Mouse (Mus musculus) hindbrain, embryonic 12.5 days (tissue): ENCODE data around the gene Tgm5. TPM values are rescaled to one million over a fixed set of nuclear protein-coding genes. Genes with fewer than 3 reads are reported as not detected.
A peak's percentile ranks its signal among the peaks of the same experiment; 100 is the strongest.

Source experiments
- ATAC-seq: fragments of 200-750 bp; cut with Nextera tagmentation; 2 replicates; pipeline ENCODE4 v1.8.0; 2017; ENCODE audit warnings: moderate TSS enrichment; ENCODE audit not compliant: low FRiP score
- H3K27ac ChIP-seq: fragments of 300-500 bp; sonication (generic); 2 replicates; pipeline ENCODE4 v1.5.1; 2016; ENCODE audit warnings: mild to moderate bottlenecking
- H3K27me3 ChIP-seq: fragments of 300-500 bp; sonication (generic); 2 replicates; pipeline ENCODE4 v1.6.1; 2016; ENCODE audit warnings: mild to moderate bottlenecking
- H3K36me3 ChIP-seq: fragments of 300-500 bp; sonication (generic); 2 replicates; pipeline ENCODE4 v1.6.1; 2016; ENCODE audit warnings: mild to moderate bottlenecking
- H3K4me1 ChIP-seq: fragments of 300-500 bp; sonication (generic); 2 replicates; pipeline ENCODE4 v1.6.1; 2016
- H3K4me2 ChIP-seq: fragments of 300-500 bp; sonication (generic); replicated peaks from 2 replicates; pipeline ENCODE4 v1.6.1; 2016; ENCODE audit warnings: mild to moderate bottlenecking
- H3K4me3 ChIP-seq: fragments of 300-500 bp; sonication (generic); 2 replicates; pipeline ENCODE4 v1.5.1; 2016; ENCODE audit warnings: mild to moderate bottlenecking
- H3K9ac ChIP-seq: fragments of 300-500 bp; sonication (generic); 2 replicates; pipeline ENCODE4 v1.6.1; 2016; ENCODE audit warnings: mild to moderate bottlenecking, moderate library complexity
- H3K9me3 ChIP-seq: fragments of 300-500 bp; sonication (generic); replicated peaks from 2 replicates; pipeline ENCODE4 v1.6.1; 2016; ENCODE audit warnings: mild to moderate bottlenecking
- WGBS: fragments of 180-500 bp; shearing (Covaris S2); methylation state at CpG from one replicate; pipeline ENCODE4 v1.1.7; 2016; 5-methylcytosine and 5-hydroxymethylcytosine counted together
- polyA plus RNA-seq: library from polyadenylated mRNA; unstranded; fragments of >200 nt; fragmentation: Nextera tagmentation; extraction: Ambion mirVana; gene quantifications from 2 replicates; pipeline ENCODE4 v1.2.1, GENCODE M21; 2016

The Tgm5 gene
- polyA plus RNA-seq, 1 experiment from 2014 or later: not detected

GRCm38 (mm10) chr2:121036733-121037341 is 48.8 kb downstream of the Tgm5 start, which contains the start of gene Epb42:
TSS of gene Epb42 (minus strand) at chr2:121037072.
- 69% methylated on average over 5 of the region's 5 CpGs for WGBS
- no peak for ATAC-seq
- H3K4me1 ChIP-seq: no peaks in the 10 kb centered on the region
- H3K27ac ChIP-seq: no peak within 1 kb of the TSS
- no peak within 1 kb of the TSS for H3K4me3 ChIP-seq
- no peaks in the 10 kb centered on the region for H3K36me3 ChIP-seq
- no peak within 1 kb of the TSS for H3K4me2 ChIP-seq
- H3K27me3 ChIP-seq: no peaks in the 10 kb centered on the region
- no peak within 1 kb of the TSS for H3K9ac ChIP-seq
- no peaks in the 10 kb centered on the region for H3K9me3 ChIP-seq

- Histone ChIP-seq H3K4me1 (no peaks in the 10 kb centered on the region), H3K27ac (no peak overlapping the region), H3K4me2 (no peak overlapping the region), H3K4me3 (no peak overlapping the region), H3K9ac (no peak overlapping the region), H3K9me3 (no peaks in the 10 kb centered on the region), H3K27me3 (no peaks in the 10 kb centered on the region), H3K36me3 (peaks cover 1% of the 10 kb centered on the region)
- WGBS: 64% methylated on average over 5 of the region's 5 CpGs
- no peak for ATAC-seq
Measured at GRCm38 (mm10) chr2:121022918-121023317, 62.7 kb downstream of the Tgm5 start.

GRCm38 (mm10) chr2:121017151-121017550 is 68.5 kb downstream of the Tgm5 start:
- H3K4me3 ChIP-seq: no peak overlapping the region
- no peak for ATAC-seq
- no peaks in the 10 kb centered on the region for H3K27me3 ChIP-seq
- no peak overlapping the region for H3K4me2 ChIP-seq
- no peaks in the 10 kb centered on the region for H3K9me3 ChIP-seq
- H3K9ac ChIP-seq: no peak overlapping the region
- WGBS: 93% methylated on average over 1 of the region's 1 CpGs
- peaks cover 39% of the 10 kb centered on the region for H3K36me3 ChIP-seq
- no peaks in the 10 kb centered on the region for H3K4me1 ChIP-seq
- no peak overlapping the region for H3K27ac ChIP-seq

- no peak for ATAC-seq
- Histone ChIP-seq H3K9me3 (no peaks in the 10 kb centered on the region), H3K4me2 (no peak overlapping the region), H3K36me3 (peaks cover 42% of the 10 kb centered on the region), H3K27ac (no peak overlapping the region), H3K4me1 (no peaks in the 10 kb centered on the region), H3K27me3 (no peaks in the 10 kb centered on the region), H3K4me3 (no peak overlapping the region), H3K9ac (no peak overlapping the region)
- WGBS: 88% methylated on average over 9 of the region's 9 CpGs
Measured at GRCm38 (mm10) chr2:121016226-121016625, 69.4 kb downstream of the Tgm5 start.

GRCm38 (mm10) chr2:121015507-121015906 is 70.1 kb downstream of the Tgm5 start:
- Histone ChIP-seq H3K4me1 (no peaks in the 10 kb centered on the region), H3K4me3 (no peak overlapping the region), H3K27me3 (no peaks in the 10 kb centered on the region), H3K36me3 (peaks cover 47% of the 10 kb centered on the region), H3K9me3 (no peaks in the 10 kb centered on the region), H3K9ac (no peak overlapping the region), H3K4me2 (no peak overlapping the region), H3K27ac (no peak overlapping the region)
- ATAC-seq: no peak
- 76% methylated on average over 2 of the region's 2 CpGs for WGBS

- Histone ChIP-seq H3K9ac (no peak overlapping the region), H3K4me2 (no peak overlapping the region), H3K36me3 (peaks cover 47% of the 10 kb centered on the region), H3K27ac (no peak overlapping the region), H3K4me3 (no peak overlapping the region), H3K27me3 (no peaks in the 10 kb centered on the region), H3K9me3 (no peaks in the 10 kb centered on the region), H3K4me1 (peaks cover 9% of the 10 kb centered on the region)
- WGBS: 92% methylated on average over 9 of the region's 9 CpGs
- no peak for ATAC-seq
Measured at GRCm38 (mm10) chr2:121012676-121013075, 73.0 kb downstream of the Tgm5 start.

- no peak overlapping the region for H3K27ac ChIP-seq
- H3K36me3 ChIP-seq: peaks cover 26% of the 10 kb centered on the region
- WGBS: 33% methylated on average over 5 of the region's 5 CpGs
Measured at GRCm38 (mm10) chr2:121009071-121009677, 76.5 kb downstream of the Tgm5 start.

GRCm38 (mm10) chr2:121008664-121009007 is 77.0 kb downstream of the Tgm5 start:
- Histone ChIP-seq H3K36me3 (peaks cover 24% of the 10 kb centered on the region), H3K27ac (0 out of 2 replicates have a peak overlapping the region, but pooled peaks have one; percentile 50), H3K4me3 (peak overlapping the region; percentile 75), H3K4me2 (peak overlapping the region; percentile 85), H3K9ac (peak overlapping the region; percentile 78), H3K4me1 (peaks cover 9% of the 10 kb centered on the region), H3K9me3 (no peaks in the 10 kb centered on the region), H3K27me3 (no peaks in the 10 kb centered on the region)
- peak; percentile 33; the same call in 1 of the 2 replicates for ATAC-seq
- WGBS: 1% methylated on average over 12 of the region's 12 CpGs

More at GRCm38 (mm10) chr2:121009071-121009677, 76.5 kb downstream of the Tgm5 start:
- Histone ChIP-seq H3K4me3 (peak overlapping the region; percentile 75), H3K9me3 (no peaks in the 10 kb centered on the region), H3K27me3 (no peaks in the 10 kb centered on the region), H3K9ac (peak overlapping the region; percentile 78), H3K4me2 (peak overlapping the region; percentile 85), H3K4me1 (peaks cover 9% of the 10 kb centered on the region)
- ATAC-seq: no peak

GRCm38 (mm10) chr2:121007925-121008663 is 77.5 kb downstream of the Tgm5 start, which contains the start of gene Ccndbp1:
TSS of gene Ccndbp1 (plus strand) at chr2:121008403.
- 2% methylated on average over 33 of the region's 34 CpGs for WGBS
- peak within 1 kb of the TSS; percentile 55; the same call in 1 of the 2 replicates for H3K27ac ChIP-seq

GRCm38 (mm10) chr2:121006986-121007385 is 78.7 kb downstream of the Tgm5 start:
- ATAC-seq: no peak
- Histone ChIP-seq H3K9me3 (no peaks in the 10 kb centered on the region), H3K27me3 (no peaks in the 10 kb centered on the region), H3K4me2 (no peak overlapping the region), H3K4me3 (no peak overlapping the region), H3K9ac (no peak overlapping the region), H3K27ac (no peak overlapping the region), H3K36me3 (peaks cover 12% of the 10 kb centered on the region), H3K4me1 (peaks cover 9% of the 10 kb centered on the region)
- WGBS: 86% methylated on average over 1 of the region's 1 CpGs

More at GRCm38 (mm10) chr2:121007925-121008663, 77.5 kb downstream of the Tgm5 start, which contains the start of gene Ccndbp1:
- H3K4me2 ChIP-seq: peak within 1 kb of the TSS; percentile 85
- H3K9me3 ChIP-seq: no peaks in the 10 kb centered on the region
- H3K4me1 ChIP-seq: peaks cover 9% of the 10 kb centered on the region
- H3K9ac ChIP-seq: peak within 1 kb of the TSS; percentile 78
- peak within 1 kb of the TSS; percentile 75 for H3K4me3 ChIP-seq
- H3K36me3 ChIP-seq: peaks cover 21% of the 10 kb centered on the region
- peak; percentile 96 for ATAC-seq
- no peaks in the 10 kb centered on the region for H3K27me3 ChIP-seq

- H3K4me3 ChIP-seq: no peak overlapping the region
- ATAC-seq: no peak
- 84% methylated on average over 7 of the region's 7 CpGs for WGBS
- H3K4me1 ChIP-seq: peaks cover 5% of the 10 kb centered on the region
- no peaks in the 10 kb centered on the region for H3K36me3 ChIP-seq
- no peak overlapping the region for H3K4me2 ChIP-seq
- H3K9ac ChIP-seq: no peak overlapping the region
- no peak overlapping the region for H3K27ac ChIP-seq
- H3K9me3 ChIP-seq: no peaks in the 10 kb centered on the region
- H3K27me3 ChIP-seq: no peaks in the 10 kb centered on the region
Measured at GRCm38 (mm10) chr2:121004018-121004811, 81.4 kb downstream of the Tgm5 start.

GRCm38 (mm10) chr2:121003586-121003985 is 82.1 kb downstream of the Tgm5 start:
- Histone ChIP-seq H3K4me3 (no peak overlapping the region), H3K9me3 (no peaks in the 10 kb centered on the region), H3K4me2 (no peak overlapping the region), H3K36me3 (no peaks in the 10 kb centered on the region), H3K9ac (no peak overlapping the region), H3K27me3 (no peaks in the 10 kb centered on the region), H3K27ac (no peak overlapping the region), H3K4me1 (no peaks in the 10 kb centered on the region)
- ATAC-seq: no peak
- WGBS: 65% methylated on average over 2 of the region's 2 CpGs
